Mouse (Mus musculus): ENCODE results near the gene Itprip. TPM values are rescaled to one million over a fixed set of nuclear protein-coding genes. Genes with fewer than 3 reads are reported as not detected.
A peak's percentile ranks its signal among the peaks of the same experiment; 100 is the strongest.

Gene Itprip
- 17.4 and 20.7 TPM in 2 replicates for polyA plus RNA-seq (2015; fragmentation: Nextera tagmentation; extraction: Ambion mirVana)

GRCm38 (mm10) chr19:47919126-47919965, at the start of gene Itprip, which contains the start of gene Cfap43:
Itprip (minus strand) TSS chr19:47919299.
Cfap43 (minus strand) TSS chr19:47919287.
- H3K4me1 ChIP-seq (replicated peaks): peaks cover 38% of the 10 kb centered on the region
- H3K9ac ChIP-seq: peak within 1 kb of the TSS; percentile 92
- H3K36me3 ChIP-seq: no peaks in the 10 kb centered on the region
- H3K27me3 ChIP-seq: no peaks in the 10 kb centered on the region
- H3K27ac ChIP-seq: peak within 1 kb of the TSS; percentile 98
- peak within 1 kb of the TSS; percentile 88 for H3K4me3 ChIP-seq
- under 1% methylated on average over 48 of the region's 48 CpGs for WGBS
- peak within 1 kb of the TSS; percentile 80 for H3K4me2 ChIP-seq
- ATAC-seq (replicated peaks; ENCODE audit: insufficient number of reproducible peaks, insufficient read depth, low FRiP score, low read depth): peak; percentile 81
- no peaks in the 10 kb centered on the region for H3K9me3 ChIP-seq (replicated peaks)

GRCm38 (mm10) chr19:47958181-47958580, 39.1 kb upstream of the Itprip start:
- 71% methylated on average over 13 of the region's 13 CpGs for WGBS
- no peak overlapping the region for H3K4me2 ChIP-seq
- ATAC-seq (replicated peaks; ENCODE audit: insufficient number of reproducible peaks, insufficient read depth, low FRiP score, low read depth): no peak
- H3K27me3 ChIP-seq: no peaks in the 10 kb centered on the region
- no peaks in the 10 kb centered on the region for H3K9me3 ChIP-seq (replicated peaks)
- no peak overlapping the region for H3K4me3 ChIP-seq
- no peaks in the 10 kb centered on the region for H3K36me3 ChIP-seq
- no peak overlapping the region for H3K9ac ChIP-seq
- H3K4me1 ChIP-seq (replicated peaks): no peaks in the 10 kb centered on the region
- no peak overlapping the region for H3K27ac ChIP-seq

GRCm38 (mm10) chr19:47953169-47953568, 34.1 kb upstream of the Itprip start:
- WGBS: 83% methylated on average over 9 of the region's 9 CpGs
- Histone ChIP-seq H3K4me3 (no peak overlapping the region), H3K36me3 (no peaks in the 10 kb centered on the region), H3K4me2 (no peak overlapping the region), H3K27ac (no peak overlapping the region), H3K27me3 (no peaks in the 10 kb centered on the region), H3K9me3 (replicated peaks) (no peaks in the 10 kb centered on the region), H3K9ac (no peak overlapping the region), H3K4me1 (replicated peaks) (no peaks in the 10 kb centered on the region)
- ATAC-seq (replicated peaks; ENCODE audit: insufficient number of reproducible peaks, insufficient read depth, low FRiP score, low read depth): no peak

- H3K27me3 ChIP-seq: 0 out of 2 replicates have a peak, but pooled peaks cover 4% of the 10 kb centered on the region
- no peak overlapping the region for H3K4me3 ChIP-seq
- ATAC-seq (replicated peaks; ENCODE audit: insufficient number of reproducible peaks, insufficient read depth, low FRiP score, low read depth): no peak
- H3K27ac ChIP-seq: no peak overlapping the region
- H3K9me3 ChIP-seq (replicated peaks): no peaks in the 10 kb centered on the region
- H3K9ac ChIP-seq: no peak overlapping the region
- no peak overlapping the region for H3K4me2 ChIP-seq
- no peaks in the 10 kb centered on the region for H3K36me3 ChIP-seq
- WGBS: 76% methylated on average over 7 of the region's 7 CpGs
- 0 out of 2 replicates have a peak, but pooled peaks cover 5% of the 10 kb centered on the region for H3K4me1 ChIP-seq (replicated peaks)
Measured at GRCm38 (mm10) chr19:47950946-47951345, 31.8 kb upstream of the Itprip start.

GRCm38 (mm10) chr19:47946821-47947465, 27.8 kb upstream of the Itprip start:
- Histone ChIP-seq H3K27ac (no peak overlapping the region), H3K9me3 (replicated peaks) (no peaks in the 10 kb centered on the region), H3K4me3 (peak overlapping the region; percentile 35), H3K4me2 (peak overlapping the region; percentile 57), H3K4me1 (replicated peaks) (0 out of 2 replicates have a peak, but pooled peaks cover 5% of the 10 kb centered on the region), H3K9ac (peak overlapping the region; percentile 1; the same call in 1 of the 2 replicates), H3K27me3 (0 out of 2 replicates have a peak, but pooled peaks cover 7% of the 10 kb centered on the region), H3K36me3 (no peaks in the 10 kb centered on the region)
- 33% methylated on average over 23 of the region's 23 CpGs for WGBS
- no peak for ATAC-seq (replicated peaks; ENCODE audit: insufficient number of reproducible peaks, insufficient read depth, low FRiP score, low read depth)

GRCm38 (mm10) chr19:47939361-47939760, 20.3 kb upstream of the Itprip start:
- Histone ChIP-seq H3K4me3 (no peak overlapping the region), H3K4me1 (replicated peaks) (peaks cover 9% of the 10 kb centered on the region), H3K36me3 (no peaks in the 10 kb centered on the region), H3K4me2 (no peak overlapping the region), H3K9ac (no peak overlapping the region), H3K27ac (no peak overlapping the region), H3K9me3 (replicated peaks) (no peaks in the 10 kb centered on the region), H3K27me3 (peaks cover 16% of the 10 kb centered on the region)
- WGBS: 80% methylated on average over 6 of the region's 6 CpGs
- no peak for ATAC-seq (replicated peaks; ENCODE audit: insufficient number of reproducible peaks, insufficient read depth, low FRiP score, low read depth)

GRCm38 (mm10) chr19:47937443-47938406, 18.6 kb upstream of the Itprip start, which contains the start of gene Cfap58:
Cfap58 (plus strand) TSS chr19:47937675.
- H3K4me1 ChIP-seq (replicated peaks): peaks cover 9% of the 10 kb centered on the region
- 8% methylated on average over 41 of the region's 41 CpGs for WGBS
- no peak; the same call in 1 of the 2 replicates for ATAC-seq (replicated peaks; ENCODE audit: insufficient number of reproducible peaks, insufficient read depth, low FRiP score, low read depth)
- no peaks in the 10 kb centered on the region for H3K9me3 ChIP-seq (replicated peaks)
- H3K9ac ChIP-seq: 0 out of 2 replicates have a peak within 1 kb of the TSS, but pooled peaks have one; percentile 24
- H3K27me3 ChIP-seq: peaks cover 16% of the 10 kb centered on the region
- no peak within 1 kb of the TSS for H3K27ac ChIP-seq
- peak within 1 kb of the TSS; percentile 45 for H3K4me3 ChIP-seq
- H3K4me2 ChIP-seq: peak within 1 kb of the TSS; percentile 80
- H3K36me3 ChIP-seq: no peaks in the 10 kb centered on the region

GRCm38 (mm10) chr19:47936938-47937337, 17.8 kb upstream of the Itprip start:
- ATAC-seq (replicated peaks; ENCODE audit: insufficient number of reproducible peaks, insufficient read depth, low FRiP score, low read depth): no peak
- 63% methylated on average over 9 of the region's 9 CpGs for WGBS
- Histone ChIP-seq H3K9me3 (replicated peaks) (no peaks in the 10 kb centered on the region), H3K36me3 (no peaks in the 10 kb centered on the region), H3K27me3 (peaks cover 16% of the 10 kb centered on the region), H3K27ac (no peak overlapping the region), H3K4me1 (replicated peaks) (peaks cover 9% of the 10 kb centered on the region), H3K4me2 (peak overlapping the region; percentile 80), H3K9ac (0 out of 2 replicates have a peak overlapping the region, but pooled peaks have one; percentile 24), H3K4me3 (peak overlapping the region; percentile 45)

- no peak for ATAC-seq (replicated peaks; ENCODE audit: insufficient number of reproducible peaks, insufficient read depth, low FRiP score, low read depth)
- H3K9me3 ChIP-seq (replicated peaks): no peaks in the 10 kb centered on the region
- no peaks in the 10 kb centered on the region for H3K36me3 ChIP-seq
- H3K4me2 ChIP-seq: no peak overlapping the region; the same call in 1 of the 2 replicates
- H3K4me3 ChIP-seq: no peak overlapping the region
- H3K9ac ChIP-seq: no peak overlapping the region
- WGBS: 88% methylated on average over 11 of the region's 11 CpGs
- H3K27ac ChIP-seq: no peak overlapping the region
- H3K27me3 ChIP-seq: peaks cover 16% of the 10 kb centered on the region
- H3K4me1 ChIP-seq (replicated peaks): peaks cover 9% of the 10 kb centered on the region
Measured at GRCm38 (mm10) chr19:47936490-47936889, 17.4 kb upstream of the Itprip start.

GRCm38 (mm10) chr19:47935530-47935929, 16.4 kb upstream of the Itprip start:
- no peaks in the 10 kb centered on the region for H3K9me3 ChIP-seq (replicated peaks)
- H3K27ac ChIP-seq: no peak overlapping the region
- 75% methylated on average over 6 of the region's 6 CpGs for WGBS
- no peak overlapping the region for H3K4me2 ChIP-seq
- H3K27me3 ChIP-seq: peaks cover 13% of the 10 kb centered on the region
- no peaks in the 10 kb centered on the region for H3K36me3 ChIP-seq
- no peak overlapping the region for H3K9ac ChIP-seq
- peaks cover 9% of the 10 kb centered on the region for H3K4me1 ChIP-seq (replicated peaks)
- no peak for ATAC-seq (replicated peaks; ENCODE audit: insufficient number of reproducible peaks, insufficient read depth, low FRiP score, low read depth)
- H3K4me3 ChIP-seq: no peak overlapping the region

All from heart, embryonic 15.5 days (tissue).